Mouse (Mus musculus): ENCODE results near the gene Gm21797. TPM values are rescaled to one million over a fixed set of nuclear protein-coding genes. Genes with fewer than 3 reads are reported as not detected.

Gm21797 gene
- polyA plus RNA-seq (2012; rRNA removed; ENCODE audit: low replicate concordance): not detected in 2 replicates

DNA sequence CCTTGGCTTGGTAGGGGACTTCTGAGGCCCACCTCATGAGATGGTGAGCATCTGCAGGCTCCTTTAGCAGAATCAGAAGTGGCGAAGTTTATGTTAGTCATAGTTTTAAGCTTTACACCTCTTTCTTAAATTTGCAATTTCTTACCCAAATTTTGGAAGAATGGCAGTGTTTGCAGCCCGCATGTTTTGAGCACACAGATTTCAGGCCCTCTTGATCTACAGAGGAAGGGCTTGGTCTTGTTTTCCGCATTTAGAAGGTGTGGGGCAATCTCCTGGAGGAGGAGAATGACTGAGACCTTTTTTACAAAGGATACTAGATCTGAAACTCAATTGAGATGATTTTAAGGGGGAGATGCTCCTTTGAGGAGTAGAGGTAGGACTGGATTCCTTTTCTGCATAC, at the start of gene Gm21797:
Gene Gm21797 (minus strand): TSS at position 101 of the 400 bp plus-strand sequence.

DNA sequence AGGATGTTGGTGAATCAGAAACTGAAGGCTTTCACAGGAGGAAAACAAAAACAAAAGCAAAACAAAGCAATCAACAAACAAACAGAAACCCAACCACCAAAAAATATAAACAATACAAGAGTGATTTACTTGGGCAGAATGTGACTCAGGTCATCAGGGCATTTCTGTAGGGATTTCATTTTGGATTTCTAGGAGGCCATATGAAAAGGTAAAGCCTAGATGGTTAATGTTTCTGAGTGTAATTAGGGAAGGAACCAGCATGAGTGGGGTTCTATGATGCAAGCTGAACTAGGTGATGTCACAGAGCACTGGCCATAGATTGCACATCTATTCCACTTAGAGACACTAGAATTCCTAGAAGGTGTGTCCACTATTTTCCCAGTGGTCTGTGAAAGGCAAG, 29.0 kb upstream of the Gm21797 start, which contains the start of gene Gm20795:
Gene Gm20795 (plus strand): TSS at position 301 of the 400 bp plus-strand sequence.

Other genes with a start within 250 kb of the Gm21797 start
- gene Gm21852, start 123.8 kb downstream of the Gm21797 start, polyA plus RNA-seq (2012; rRNA removed; ENCODE audit: low replicate concordance): not detected in 2 replicates
- not detected in 2 replicates for gene Gm20795, start 29.1 kb upstream of the Gm21797 start, polyA plus RNA-seq (2012; rRNA removed; ENCODE audit: low replicate concordance)

All from duodenum, adult 2 months (tissue).